Mouse (Mus musculus): Measurements from ENCODE around the gene Lig4.

- TF ChIP-seq CTCF (IDR thresholded peaks at IDR 0.05; ENCODE audit: control insufficient read depth, insufficient read depth, low read length): no peak
- no peak for TF ChIP-seq POLR2A (IDR thresholded peaks at IDR 0.05; ENCODE audit: borderline replicate concordance, control insufficient read depth, low read depth, low read length)
Measured at GRCm38 (mm10) chr8:9977016-9977415, 470 bp downstream of the Lig4 start.

All from bone marrow, adult 2 months (tissue).